Mouse (Mus musculus): ENCODE measurements around the gene Rnf10. TPM values are rescaled to one million over a fixed set of nuclear protein-coding genes. Genes with fewer than 3 reads are reported as not detected.
A peak's percentile ranks its signal among the peaks of the same experiment; 100 is the strongest.

Rnf10 gene
- total and polyA plus RNA-seq, 2 experiments from 2014 or later: 103 to 158 TPM

DNA sequence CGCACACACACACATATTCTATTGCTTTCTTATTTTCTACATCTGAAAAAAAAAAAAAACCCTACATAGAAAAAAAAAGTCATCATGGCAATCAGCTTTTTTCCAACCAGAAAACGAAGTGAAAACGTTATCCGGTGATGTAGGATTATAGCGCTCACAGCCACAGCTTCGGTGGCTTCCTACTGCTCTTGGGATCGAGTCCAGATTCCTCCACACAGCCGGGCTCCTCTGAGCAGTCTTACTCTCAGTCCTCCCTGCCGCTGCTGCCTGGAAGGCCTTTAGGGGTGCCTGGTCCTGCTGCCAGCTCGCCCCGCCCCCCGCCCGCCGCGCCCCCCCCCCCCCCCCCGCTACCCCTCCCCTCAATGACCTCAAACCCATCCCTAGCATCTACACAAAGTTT lies 64.8 kb downstream of the Rnf10 start:
- no peaks in the 10 kb centered on the region for H3K4me1 ChIP-seq (ENCODE audit: insufficient read depth, low read length)
- no peak overlapping the region for H3K27ac ChIP-seq (ENCODE audit: low read depth, low read length)

DNA sequence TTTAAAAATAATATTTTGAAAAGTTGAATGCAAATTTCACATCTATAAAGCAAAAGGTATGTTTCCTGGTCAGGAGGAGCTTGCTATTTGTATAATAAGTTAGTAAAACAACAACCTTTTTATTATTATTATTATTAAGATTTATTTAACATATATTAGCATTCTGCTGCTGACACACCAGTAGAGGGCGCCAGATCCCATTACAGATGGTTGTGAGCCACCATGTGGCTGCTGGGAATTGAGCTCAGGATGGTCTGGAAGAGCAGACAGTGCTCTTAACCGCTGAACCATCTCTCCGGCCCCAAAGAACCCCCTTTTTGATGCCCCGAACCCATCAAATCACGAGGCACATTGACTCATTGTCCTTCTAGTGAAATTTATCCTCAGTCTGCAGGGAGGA lies 65.5 kb downstream of the Rnf10 start:
- H3K4me3 ChIP-seq (ENCODE audit: low read depth, low read length): no peak overlapping the region
- H3K27me3 ChIP-seq (ENCODE audit: insufficient read depth, low read length): no peaks in the 10 kb centered on the region
- H3K4me1 ChIP-seq (ENCODE audit: insufficient read depth, low read length): no peaks in the 10 kb centered on the region
- TF ChIP-seq CTCF (IDR thresholded peaks at IDR 0.05): peak; percentile 58
- no peaks in the 10 kb centered on the region for H3K9me3 ChIP-seq (ENCODE audit: low read length)
- DNase-seq (ENCODE audit: low spot score) (no peak), ATAC-seq (ENCODE audit: low FRiP score) (no peak)
- H3K36me3 ChIP-seq (ENCODE audit: insufficient read depth, low read length): no peaks in the 10 kb centered on the region
- 64% methylated on average over 5 of the region's 5 CpGs for WGBS
- H3K27ac ChIP-seq (ENCODE audit: low read depth, low read length): no peak overlapping the region
- no peak overlapping the region for H3K9ac ChIP-seq (replicated peaks; ENCODE audit: low read length, poor library complexity, severe bottlenecking)
- no peak overlapping the region for H3K4me2 ChIP-seq (ENCODE audit: low read depth, low read length, poor library complexity, severe bottlenecking)

More for the DNA sequence above, 64.8 kb downstream of the Rnf10 start:
- no peak overlapping the region for H3K4me2 ChIP-seq (ENCODE audit: low read depth, low read length, poor library complexity, severe bottlenecking)
- WGBS: 7% methylated on average over 11 of the region's 16 CpGs
- DNase-seq (ENCODE audit: low spot score) (no peak), ATAC-seq (ENCODE audit: low FRiP score) (no peak)
- H3K36me3 ChIP-seq (ENCODE audit: insufficient read depth, low read length): no peaks in the 10 kb centered on the region
- no peak overlapping the region for H3K9ac ChIP-seq (replicated peaks; ENCODE audit: low read length, poor library complexity, severe bottlenecking)
- no peak for TF ChIP-seq CTCF (IDR thresholded peaks at IDR 0.05)
- H3K4me3 ChIP-seq (ENCODE audit: low read depth, low read length): no peak overlapping the region
- no peaks in the 10 kb centered on the region for H3K27me3 ChIP-seq (ENCODE audit: insufficient read depth, low read length)
- H3K9me3 ChIP-seq (ENCODE audit: low read length): no peaks in the 10 kb centered on the region

DNA sequence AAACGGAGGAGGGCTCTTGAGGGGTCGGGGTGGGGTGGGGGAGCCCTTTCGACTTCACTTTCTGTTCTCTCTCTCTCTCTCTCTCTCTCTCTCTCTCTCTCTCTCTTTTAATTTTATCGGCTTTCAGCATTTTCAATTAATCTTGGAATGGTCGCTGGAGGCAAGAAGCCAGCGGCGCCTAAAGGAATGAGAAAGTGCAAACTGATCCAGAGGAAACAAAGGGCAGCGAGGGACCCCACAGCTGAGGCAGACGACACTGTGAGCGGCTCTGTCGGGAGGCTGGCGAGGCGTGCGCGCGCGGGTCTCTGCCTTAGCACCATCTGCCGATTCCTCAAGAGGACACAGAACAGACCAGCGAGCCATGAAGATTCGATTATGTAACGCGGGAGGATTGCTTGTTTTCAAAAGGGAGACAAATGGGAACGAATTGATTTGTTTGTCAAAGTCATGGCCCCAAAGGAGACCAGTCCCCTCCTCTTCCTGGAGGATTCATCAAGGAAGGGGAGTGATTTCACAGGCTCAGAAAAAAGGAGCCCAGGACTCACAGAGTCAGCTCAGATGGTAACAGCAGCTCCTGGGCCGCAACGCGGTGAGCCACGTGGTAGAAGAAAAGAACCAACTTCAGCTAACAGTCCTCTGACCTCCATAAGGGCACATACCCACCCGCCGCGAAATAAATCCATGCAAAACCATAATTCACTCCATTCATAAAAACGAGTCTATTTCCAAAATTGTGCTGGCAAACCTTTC lies 68.0 kb downstream of the Rnf10 start:
- ATAC-seq (ENCODE audit: low FRiP score) (no peak), DNase-seq (ENCODE audit: low spot score) (peak; percentile 75)
- no peaks in the 10 kb centered on the region for H3K27me3 ChIP-seq (ENCODE audit: insufficient read depth, low read length)
- 0 out of 2 replicates have a peak overlapping the region, but pooled peaks have one; percentile 33 for H3K9ac ChIP-seq (replicated peaks; ENCODE audit: low read length, poor library complexity, severe bottlenecking)
- no peaks in the 10 kb centered on the region for H3K36me3 ChIP-seq (ENCODE audit: insufficient read depth, low read length)
- H3K4me2 ChIP-seq (ENCODE audit: low read depth, low read length, poor library complexity, severe bottlenecking): peak overlapping the region; percentile 59
- H3K9me3 ChIP-seq (ENCODE audit: low read length): no peaks in the 10 kb centered on the region
- 0 out of 2 replicates have a peak, but pooled peaks have one; percentile 6 for TF ChIP-seq CTCF (IDR thresholded peaks at IDR 0.05)
- H3K4me1 ChIP-seq (ENCODE audit: insufficient read depth, low read length): no peaks in the 10 kb centered on the region
- H3K27ac ChIP-seq (ENCODE audit: low read depth, low read length): no peak overlapping the region
- peak overlapping the region; percentile 25; the same call in 1 of the 2 replicates for H3K4me3 ChIP-seq (ENCODE audit: low read depth, low read length)
- WGBS: 2% methylated on average over 31 of the region's 31 CpGs

DNA sequence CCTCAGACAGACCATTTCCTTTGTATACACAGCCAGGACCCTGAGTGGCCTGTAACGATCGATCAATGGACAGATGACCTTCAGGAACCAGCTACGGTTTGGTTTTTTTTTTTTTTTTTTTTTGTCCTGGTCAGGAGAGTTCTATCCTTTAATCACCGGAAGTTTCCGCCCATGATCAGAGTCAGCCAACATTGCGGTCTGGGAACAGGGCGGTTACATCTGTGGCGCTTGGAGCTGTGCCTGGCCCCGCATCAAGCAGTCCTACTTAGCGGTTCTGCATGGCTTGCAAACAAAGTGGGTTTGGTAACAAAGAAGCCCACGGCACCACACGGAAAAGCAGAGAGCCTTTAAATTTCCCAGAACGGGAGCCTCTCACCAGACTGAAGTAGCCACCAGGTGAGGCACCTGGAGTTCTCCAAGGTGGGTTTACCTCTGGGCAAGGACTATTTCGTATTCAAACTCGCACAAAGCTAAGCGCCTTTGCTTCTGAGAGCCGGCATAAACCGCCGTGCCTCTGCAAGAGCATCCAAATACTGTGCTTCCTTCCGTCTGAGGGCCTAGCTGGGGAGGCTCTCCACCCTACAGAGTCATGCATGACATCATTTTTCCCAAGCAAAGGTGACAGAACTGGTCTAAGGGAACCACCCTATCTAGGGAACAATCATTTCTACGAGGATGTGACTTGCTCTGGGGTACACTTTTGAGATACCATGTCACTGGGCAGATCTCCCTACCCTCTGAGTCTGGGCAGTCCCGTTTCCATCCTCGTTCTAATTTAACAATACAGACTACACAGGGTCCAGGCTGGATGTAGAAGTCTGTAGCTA lies 68.8 kb downstream of the Rnf10 start:
- H3K4me2 ChIP-seq (ENCODE audit: low read depth, low read length, poor library complexity, severe bottlenecking): peak overlapping the region; percentile 59
- no peaks in the 10 kb centered on the region for H3K9me3 ChIP-seq (ENCODE audit: low read length)
- ATAC-seq (ENCODE audit: low FRiP score) (no peak), DNase-seq (ENCODE audit: low spot score) (peak; percentile 58)
- no peak for TF ChIP-seq CTCF (IDR thresholded peaks at IDR 0.05)
- no peaks in the 10 kb centered on the region for H3K4me1 ChIP-seq (ENCODE audit: insufficient read depth, low read length)
- no peak overlapping the region for H3K27ac ChIP-seq (ENCODE audit: low read depth, low read length)
- H3K36me3 ChIP-seq (ENCODE audit: insufficient read depth, low read length): no peaks in the 10 kb centered on the region
- H3K27me3 ChIP-seq (ENCODE audit: insufficient read depth, low read length): no peaks in the 10 kb centered on the region
- WGBS: 18% methylated on average over 23 of the region's 23 CpGs
- H3K4me3 ChIP-seq (ENCODE audit: low read depth, low read length): peak overlapping the region; percentile 25; the same call in 1 of the 2 replicates
- 0 out of 2 replicates have a peak overlapping the region, but pooled peaks have one; percentile 33 for H3K9ac ChIP-seq (replicated peaks; ENCODE audit: low read length, poor library complexity, severe bottlenecking)

DNA sequence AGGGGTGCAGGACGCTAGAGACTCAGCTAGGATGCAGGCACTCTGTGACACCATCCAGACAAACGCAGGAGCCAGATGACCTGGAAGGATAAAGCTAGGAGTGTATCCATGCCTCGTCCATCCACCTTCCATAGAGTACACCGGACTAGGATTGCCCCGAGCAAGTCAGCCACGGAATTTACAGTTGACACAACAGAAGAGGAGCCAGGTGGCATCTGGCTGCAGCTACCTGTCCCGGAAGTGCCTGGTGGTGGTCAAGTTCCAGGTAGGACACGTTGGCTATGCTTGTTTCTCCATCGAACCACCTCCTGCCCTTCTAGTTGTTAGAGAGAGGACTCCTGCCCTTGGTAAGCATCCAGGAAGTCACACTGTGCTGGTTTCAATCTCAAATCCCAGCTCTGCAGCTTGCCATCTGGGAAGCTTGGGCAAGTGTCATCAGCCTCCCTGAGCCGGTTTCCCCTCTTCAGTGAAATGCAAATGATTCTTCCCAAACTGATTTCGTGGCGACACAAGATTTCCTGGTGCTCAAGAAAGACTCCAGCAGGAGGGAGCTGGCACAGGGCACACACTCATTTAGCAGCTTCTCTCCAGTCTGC lies 78.0 kb downstream of the Rnf10 start:
- DNase-seq (ENCODE audit: low spot score) (no peak), ATAC-seq (ENCODE audit: low FRiP score) (no peak)
- Histone ChIP-seq H3K36me3 (ENCODE audit: insufficient read depth, low read length) (no peaks in the 10 kb centered on the region), H3K4me3 (ENCODE audit: low read depth, low read length) (peak overlapping the region; percentile 66), H3K4me1 (ENCODE audit: insufficient read depth, low read length) (peaks cover 7% of the 10 kb centered on the region), H3K9me3 (ENCODE audit: low read length) (no peaks in the 10 kb centered on the region), H3K9ac (replicated peaks; ENCODE audit: low read length, poor library complexity, severe bottlenecking) (0 out of 2 replicates have a peak overlapping the region, but pooled peaks have one; percentile 87), H3K27ac (ENCODE audit: low read depth, low read length) (no peak overlapping the region; the same call in 1 of the 2 replicates), H3K4me2 (ENCODE audit: low read depth, low read length, poor library complexity, severe bottlenecking) (peak overlapping the region; percentile 99), H3K27me3 (ENCODE audit: insufficient read depth, low read length) (peaks cover 21% of the 10 kb centered on the region)
- WGBS: 5% methylated on average over 12 of the region's 12 CpGs
- TF ChIP-seq CTCF (IDR thresholded peaks at IDR 0.05): no peak

All from midbrain, postnatal 0 days (tissue).